Mouse (Mus musculus) myocyte (in vitro differentiated cells): Measurements from ENCODE around the gene Lst1.

Experiments used
- CEBPB ChIP-seq: IDR thresholded peaks from 2 replicates; pipeline ENCODE4 v1.6.1; 2011; ENCODE audit warnings: mild to moderate bottlenecking, moderate library complexity; ENCODE audit not compliant: poor library complexity, insufficient read depth, severe bottlenecking
- MAX ChIP-seq: IDR thresholded peaks from one replicate; pipeline ENCODE4 v1.6.1; 2011; ENCODE audit warnings: low read depth, mild to moderate bottlenecking, control low read depth
- POLR2A ChIP-seq: IDR thresholded peaks from one replicate; pipeline ENCODE4 v1.6.1; 2011; ENCODE audit warnings: low read depth, mild to moderate bottlenecking, control low read depth, moderate library complexity; ENCODE audit not compliant: insufficient read length
- TCF12 ChIP-seq: IDR thresholded peaks from one replicate; pipeline ENCODE4 v1.6.1; 2011; ENCODE audit warnings: mild to moderate bottlenecking, control low read depth; ENCODE audit not compliant: poor library complexity, insufficient read depth, severe bottlenecking

DNA sequence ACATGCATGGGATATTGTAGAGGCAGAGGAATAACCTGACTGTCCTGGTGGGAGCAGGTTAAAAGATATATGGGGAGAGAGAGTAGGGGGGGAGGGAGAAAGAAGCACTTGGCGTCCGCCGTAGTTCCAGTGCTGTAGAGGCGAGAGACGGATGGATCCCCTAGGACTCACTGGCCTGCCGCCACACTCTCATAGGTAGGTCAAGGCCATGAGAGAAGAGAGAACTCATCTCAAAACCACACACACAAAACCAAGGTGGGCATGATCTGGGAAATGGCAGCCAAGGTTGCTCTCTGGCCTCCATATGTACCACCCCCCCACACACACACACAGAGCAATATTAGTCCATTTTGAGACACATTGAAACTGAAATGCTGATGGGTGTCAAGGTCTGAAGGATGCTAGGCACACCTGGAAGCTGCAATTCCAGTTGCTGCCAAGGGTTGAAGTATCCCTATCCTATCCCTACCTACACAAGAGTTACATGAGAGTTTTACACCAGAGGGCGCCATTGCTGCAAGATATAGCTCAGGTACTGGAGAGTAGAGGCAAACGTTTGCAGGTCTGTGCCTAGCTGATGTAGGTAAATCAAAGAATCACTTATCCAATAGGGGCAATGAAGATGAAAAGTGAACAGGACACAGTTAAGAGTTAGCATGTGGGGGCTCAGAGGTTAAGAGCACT lies 21.7 kb downstream of the Lst1 start:
- TF ChIP-seq POLR2A (no peak), CEBPB (no peak), MAX (no peak), TCF12 (no peak)
